13 mouse cellular contexts compared by ENCODE assay signal in genomic region chr6:5151171-5151570, GRCm38 (mm10). TPM values are rescaled to one million over a fixed set of nuclear protein-coding genes. Genes with fewer than 3 reads are reported as not detected.
DNase-seq lines count a peak whose midpoint lies in the region; ATAC-seq lines count a peak whose summit lies in the region.
"Had no signal": no experiment of that assay in that cellular context is flagged by ENCODE, and none has a peak within 500 bp of the region (broad histone marks: within the 10 kb centered on the region; RNA-seq: fewer than 3 reads in every experiment).

No protein-coding gene starts in this region.

- no peaks in the 10 kb centered on the region for H3K27me3 ChIP-seq in forebrain, embryonic 15.5 days

- WGBS in forebrain, embryonic 15.5 days, result 49% methylated on average over 4 of the region's 4 CpGs

- no peak overlapping the region for H3K4me3 ChIP-seq in forebrain, embryonic 15.5 days

- H3K4me1 ChIP-seq in forebrain, embryonic 15.5 days, result peaks cover 8% of the 10 kb centered on the region

- H3K27ac ChIP-seq in forebrain, embryonic 15.5 days (replicated peaks), result no peak overlapping the region
- H3K27ac ChIP-seq: hindbrain, postnatal 0 days had no signal

- peak; percentile 74 for DNase-seq in adrenal gland, postnatal 10 days
- DNase-seq in adrenal gland, adult 18-20 months (ENCODE audit: low spot score in 2 of 2), result no peak
- peak; percentile 24 to 29 for DNase-seq in kidney, postnatal 4 days
- no peak for DNase-seq in kidney, postnatal 14 days
- DNase-seq in urinary bladder, postnatal 25 days (ENCODE audit: low spot score), result peak; percentile 14
- DNase-seq in urinary bladder, adult 2 months (ENCODE audit: low spot score), result no peak
- no peak for DNase-seq in T-cell, adult 2 months (ENCODE audit: low spot score)

- no peaks in the 10 kb centered on the region for H3K9me3 ChIP-seq in forebrain, embryonic 15.5 days
- H3K9me3 ChIP-seq: G1E had no signal

- H3K36me3 ChIP-seq in forebrain, embryonic 15.5 days, result peaks cover 6% of the 10 kb centered on the region
- H3K36me3 ChIP-seq: G1E had no signal

- no peak overlapping the region for H3K4me2 ChIP-seq in forebrain, embryonic 15.5 days (replicated peaks)

- H3K9ac ChIP-seq in forebrain, embryonic 15.5 days (replicated peaks), result no peak overlapping the region

- no peak for ATAC-seq in forebrain, embryonic 15.5 days (replicated peaks)
- ATAC-seq: hindbrain, postnatal 0 days had no signal

RNA-seq across cellular contexts. Expression of gene Pon1, which starts 42.6 kb away (rescaled TPM):
- 100 to 1,000 TPM in 1 of 2 experiments, 10 to 100 TPM in 1; 63.3 to 134 TPM for total RNA-seq in adrenal gland, postnatal 10 days (2021)
- total RNA-seq in adrenal gland, adult 18-20 months (2021), result 1 to 10 TPM; 4.5 to 8.8 TPM
- polyA plus RNA-seq in urinary bladder, adult 2 months (2012; rRNA removed), result 0.60 and 1.1 TPM in 2 replicates
- 0.55 and 1.1 TPM in 2 replicates for polyA plus RNA-seq in forebrain, embryonic 15.5 days (2015; fragmentation: Nextera tagmentation; extraction: Ambion mirVana)
- total RNA-seq: megakaryocyte-erythroid progenitor cell, adult 5-6 weeks had no signal
- polyA plus RNA-seq: G1E; limb, embryonic 11.5 days; neural tube, embryonic 11.5 days had no signal

Comparison
In these comparisons a context has a peak if more than half of its experiments do, and no peak if none do; other contexts are left out.
1. DNase-seq: peak in adrenal gland, postnatal 10 days (single experiment), kidney, postnatal 4 days (2 of 2) and urinary bladder, postnatal 25 days (single experiment); none in adrenal gland, adult 18-20 months (0 of 2), kidney, postnatal 14 days (single experiment), urinary bladder, adult 2 months (single experiment) and T-cell, adult 2 months (single experiment).
2. RNA of gene Pon1, which starts 42.6 kb away (total RNA-seq): 63.3 to 134 TPM in adrenal gland, postnatal 10 days; 4.5 to 8.8 TPM in adrenal gland, adult 18-20 months; every median in the first group is over 4 times any median in the second.